Mouse (Mus musculus): ENCODE data around the gene Tmem101. TPM values are rescaled to one million over a fixed set of nuclear protein-coding genes. Genes with fewer than 3 reads are reported as not detected.

Gene Tmem101
- total RNA-seq, 1 experiment from 2014 or later = 14.4 TPM

DNA sequence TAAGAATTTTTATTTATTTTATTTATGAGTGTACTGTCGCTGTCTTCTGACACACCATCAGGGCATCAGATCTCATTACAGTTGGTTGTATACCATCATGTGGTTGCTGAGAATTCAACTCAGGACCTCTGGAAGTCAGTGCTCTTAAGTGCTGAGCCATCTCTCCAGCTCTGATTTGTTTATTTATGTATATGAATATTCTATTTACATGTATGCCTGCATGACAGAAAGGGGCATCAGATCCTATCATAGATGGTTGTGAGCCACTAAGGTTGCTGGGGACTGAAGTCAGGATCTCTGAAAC lies 534 bp upstream of the Tmem101 start:
- no peak for DNase-seq

DNA sequence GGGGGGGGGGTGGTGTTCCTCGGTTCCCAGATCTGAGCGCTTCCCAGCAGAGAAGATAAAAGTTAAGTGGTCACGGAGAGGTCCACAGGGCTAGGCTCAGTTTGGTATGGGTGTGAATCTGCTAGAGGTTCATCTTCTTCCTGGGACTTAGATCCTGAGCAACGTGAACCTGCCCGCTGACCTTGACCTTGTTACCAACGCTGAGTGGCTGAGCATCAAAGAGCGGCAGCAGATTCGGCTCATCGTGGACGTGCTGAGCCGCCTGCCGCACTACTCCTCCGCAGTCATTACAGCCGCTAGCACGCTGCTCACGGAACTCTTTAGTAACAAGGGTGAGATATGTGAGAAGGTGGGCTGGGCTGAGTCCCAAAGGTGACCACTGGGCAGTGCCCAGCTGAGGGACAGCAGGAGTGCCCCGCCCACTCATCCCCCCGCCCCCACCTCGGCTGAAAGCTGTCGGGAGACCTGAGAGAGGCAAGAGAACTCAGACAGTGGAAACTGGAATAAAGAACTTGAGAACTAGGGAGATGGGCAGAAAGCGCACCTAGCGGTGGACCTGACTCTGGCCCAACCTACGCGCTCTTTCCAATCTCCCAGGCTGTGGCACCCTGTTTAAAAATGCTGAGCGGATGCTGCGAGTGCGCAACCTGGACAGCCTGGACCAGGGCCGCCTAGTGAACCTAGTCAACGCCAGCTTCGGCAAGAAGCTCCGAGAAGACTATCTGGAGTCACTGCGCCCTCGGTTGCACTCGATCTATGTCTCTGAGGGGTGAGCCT lies 8.8 kb downstream of the Tmem101 start:
- DNase-seq = peak; percentile 32

DNA sequence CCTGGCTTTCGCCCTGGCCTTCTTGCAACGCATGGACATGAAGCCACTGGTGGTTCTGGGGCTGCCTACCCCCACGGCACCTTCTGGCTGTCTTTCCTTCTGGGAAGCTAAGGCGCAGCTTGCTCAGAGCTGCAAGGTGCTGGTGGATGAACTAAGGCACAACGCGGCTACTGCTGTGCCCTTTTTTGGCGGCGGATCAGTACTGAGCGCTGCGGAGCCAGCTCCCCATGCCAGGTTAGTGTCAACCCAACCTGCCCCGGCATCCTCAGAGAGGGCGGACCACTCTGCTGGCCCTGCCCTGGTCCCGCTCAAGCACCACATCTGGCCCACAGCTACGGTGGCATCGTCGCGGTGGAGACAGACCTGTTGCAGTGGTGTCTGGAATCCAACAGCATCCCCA lies 9.7 kb downstream of the Tmem101 start:
- no peak for DNase-seq

DNA sequence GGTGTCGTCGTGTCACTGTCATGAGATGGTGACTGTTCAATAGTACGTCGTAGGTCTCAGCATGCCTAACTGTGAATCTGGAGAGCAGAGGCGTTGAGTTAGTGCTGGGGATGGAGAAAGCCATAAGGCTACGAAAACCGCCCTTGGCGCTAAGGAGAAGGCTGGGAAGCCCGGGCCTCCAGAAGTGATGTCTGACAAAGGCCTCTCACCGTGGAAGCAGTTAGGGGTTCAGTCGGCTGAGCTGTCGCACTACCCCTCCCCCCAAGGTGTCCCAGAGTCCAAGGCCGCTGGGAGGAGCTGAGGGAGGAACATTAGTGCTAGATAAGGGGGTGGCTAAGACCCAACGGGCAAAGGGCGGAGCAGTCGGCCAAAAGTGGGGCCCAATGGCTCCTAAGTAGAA lies 10.2 kb downstream of the Tmem101 start:
- DNase-seq = peak; percentile 69

DNA sequence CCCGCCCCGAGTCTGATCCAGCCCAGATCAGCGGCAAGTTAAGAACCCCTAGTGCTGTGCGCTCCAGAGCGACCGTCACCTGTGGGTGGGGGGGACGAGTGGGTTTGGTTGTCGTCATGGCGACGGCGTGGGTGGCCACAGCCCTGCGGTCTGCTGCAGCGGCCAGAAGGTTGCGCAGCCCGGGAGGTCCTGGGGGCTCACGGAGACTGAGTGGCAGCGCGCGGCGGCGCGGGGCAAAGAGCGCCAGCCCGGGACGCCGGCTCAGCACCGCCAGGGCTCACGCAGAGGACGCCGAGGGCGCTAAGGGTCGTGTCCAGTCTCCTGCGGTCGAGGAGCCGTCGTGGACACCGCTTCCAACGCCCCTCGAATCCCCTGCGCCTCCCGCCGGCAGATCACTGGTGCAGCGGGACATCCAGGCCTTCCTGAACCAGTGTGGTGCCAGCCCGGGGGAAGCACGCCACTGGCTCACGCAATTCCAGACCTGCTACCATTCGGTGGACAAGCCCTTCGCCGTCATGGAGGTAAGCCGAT lies 10.7 kb downstream of the Tmem101 start, which contains the start of gene Nags:
TSS of gene Nags (plus strand) at position 43 of the 531 bp plus-strand sequence.
- peak; percentile 39 for DNase-seq

DNA sequence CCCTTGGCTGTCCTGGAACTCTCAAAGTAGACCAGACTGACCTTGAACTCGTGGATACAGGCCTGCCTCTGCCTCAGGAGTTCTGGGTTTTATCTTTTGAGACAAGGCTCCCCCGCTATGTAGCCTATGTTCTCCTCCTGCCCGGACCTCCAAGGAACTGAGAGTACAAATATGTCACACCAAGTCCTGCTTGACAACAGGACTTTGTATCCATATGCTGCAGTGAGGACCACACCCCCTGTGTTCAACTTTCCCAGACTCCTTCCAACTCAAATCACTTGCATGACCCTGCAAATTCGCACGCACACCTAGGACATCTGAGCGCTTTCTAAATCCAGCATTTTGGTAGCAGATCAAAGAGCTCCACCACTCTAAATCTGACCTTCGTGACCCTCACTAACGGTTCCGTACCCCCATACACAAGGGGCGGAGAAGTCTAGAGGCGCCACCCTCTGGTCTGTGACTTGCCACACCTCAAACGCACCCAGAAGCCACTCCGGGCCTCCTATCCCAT lies 11.2 kb downstream of the Tmem101 start:
- DNase-seq = no peak

DNA sequence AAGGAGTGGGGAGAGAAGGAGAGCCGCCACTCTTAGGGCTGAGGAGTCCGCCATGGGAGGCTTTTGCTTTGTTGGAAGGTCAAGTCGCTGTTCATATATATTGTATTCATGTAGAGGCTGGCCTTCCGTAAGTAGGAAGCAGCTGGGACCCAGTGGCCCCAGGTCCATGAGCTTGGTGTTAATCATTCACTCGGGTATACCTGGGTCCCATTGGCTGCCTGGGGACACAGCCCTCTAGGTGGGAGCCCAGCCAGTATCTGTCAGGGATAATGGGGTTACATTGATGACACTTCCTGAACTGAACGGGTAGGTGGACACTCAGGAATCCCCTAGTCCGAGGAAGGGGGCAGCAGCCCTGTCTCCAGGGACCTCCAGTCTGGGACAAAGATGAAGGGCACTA lies 13.8 kb downstream of the Tmem101 start:
- no peak for DNase-seq

DNA sequence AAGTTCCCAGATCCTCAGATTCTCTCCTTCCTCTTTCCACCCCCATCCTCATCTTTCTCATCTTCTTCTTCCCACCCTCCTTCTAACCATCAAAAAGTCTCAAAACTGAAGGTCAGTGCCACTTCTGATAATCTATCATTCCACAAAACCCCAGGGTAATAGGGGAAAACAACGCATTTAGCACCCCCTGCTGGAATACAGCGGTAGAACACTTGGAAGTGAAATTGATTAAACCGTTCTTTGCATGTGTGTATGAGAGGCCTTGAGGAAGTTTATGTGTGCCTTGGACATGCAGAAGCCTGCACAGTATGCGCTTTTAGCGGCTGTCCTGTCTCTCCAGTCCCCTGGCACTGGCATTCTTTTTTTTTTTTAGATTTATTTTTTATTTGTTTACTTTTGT lies 15.7 kb downstream of the Tmem101 start:
- DNase-seq = peak; percentile 60

DNA sequence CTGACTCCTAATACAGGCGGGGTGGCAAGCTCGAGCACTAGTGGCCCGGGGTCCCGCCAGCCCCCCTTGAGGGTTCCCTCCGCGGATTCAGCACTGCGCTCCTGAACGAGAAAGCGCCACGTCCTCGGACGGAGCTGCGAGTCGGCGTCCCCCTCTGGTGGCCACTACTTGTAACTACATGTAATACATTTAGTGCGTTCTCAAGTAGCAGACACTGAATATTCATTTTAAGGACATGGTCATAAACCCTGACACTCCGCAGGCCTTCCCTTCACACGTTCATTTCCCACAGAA lies 17.8 kb downstream of the Tmem101 start:
- peak; percentile 80 for DNase-seq

DNA sequence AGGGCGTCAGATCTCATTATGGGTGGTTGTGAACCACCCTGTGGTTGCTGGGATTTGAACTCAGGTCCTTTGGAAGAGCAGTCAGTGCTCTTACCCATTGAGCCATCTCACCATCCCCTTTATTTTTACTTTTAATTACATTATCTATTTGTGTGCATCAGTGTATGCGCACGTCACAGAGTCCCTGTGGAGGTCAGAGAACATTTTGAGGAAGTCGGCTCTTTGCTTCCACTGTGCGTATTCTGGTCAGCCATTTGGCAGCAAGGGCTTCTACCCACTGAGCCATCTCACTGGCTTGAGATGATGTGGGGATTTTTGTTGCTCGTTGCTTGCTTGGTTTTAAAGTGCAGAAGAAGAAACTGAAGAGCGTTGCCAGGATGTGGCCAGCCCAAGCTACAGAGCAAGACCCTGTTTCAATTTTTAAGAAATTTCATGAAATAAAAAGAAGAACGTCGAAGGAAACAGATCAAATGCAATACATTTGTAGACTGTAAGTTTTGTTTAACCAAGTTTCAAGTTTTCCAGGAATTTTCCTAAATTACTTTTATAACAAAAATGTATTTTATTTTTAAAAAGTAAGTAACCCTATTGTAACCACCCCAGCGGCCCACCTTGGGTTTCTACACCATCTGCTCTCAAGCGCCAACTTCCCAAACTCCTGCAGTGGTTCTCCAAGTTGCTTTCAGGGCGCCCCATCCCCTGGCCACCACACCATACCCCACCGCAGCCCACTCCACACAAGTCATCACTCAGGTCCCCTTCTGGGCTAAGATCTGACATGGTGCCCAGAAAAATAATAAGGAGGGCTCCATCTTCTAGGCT lies 18.4 kb downstream of the Tmem101 start:
- no peak for DNase-seq

DNA sequence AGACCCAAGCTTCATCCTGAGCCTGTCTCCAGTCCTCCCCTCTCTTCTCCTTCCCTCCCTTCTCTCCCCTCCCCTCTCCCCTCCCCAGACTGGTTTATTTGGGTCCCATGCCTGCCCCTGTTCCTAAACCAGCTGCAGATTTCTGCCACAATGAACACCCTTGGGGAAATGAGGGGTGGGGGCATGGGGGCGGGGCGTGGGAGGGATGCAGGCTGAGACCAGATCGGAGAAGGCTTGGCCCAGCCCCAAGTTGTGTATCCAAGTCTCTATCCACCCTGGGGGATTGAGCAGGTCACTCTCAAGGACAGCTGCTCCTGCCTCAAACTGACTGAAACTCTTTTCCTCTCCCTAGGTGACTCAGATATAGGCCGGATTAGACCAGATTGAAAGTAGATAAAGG lies 21.7 kb downstream of the Tmem101 start:
- DNase-seq = no peak

DNA sequence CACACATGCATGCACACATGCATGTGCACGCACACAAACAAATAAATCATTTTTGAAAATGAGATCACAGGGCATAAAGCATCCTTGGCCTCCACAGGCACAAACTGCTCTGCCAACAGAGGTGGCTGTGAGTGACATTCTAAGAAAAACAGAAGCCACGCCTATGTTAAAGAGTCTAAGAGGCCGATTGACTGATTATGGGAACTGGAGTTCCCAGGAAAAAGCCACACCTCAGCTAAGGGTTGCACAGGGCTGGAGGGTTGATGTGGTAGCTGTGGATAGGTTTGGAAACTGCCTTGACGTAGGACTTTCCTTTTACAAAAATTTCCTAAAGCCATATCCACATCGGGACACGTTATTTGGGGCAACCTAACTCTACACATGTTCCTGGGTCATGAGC lies 38.8 kb downstream of the Tmem101 start:
- DNase-seq = no peak

DNA sequence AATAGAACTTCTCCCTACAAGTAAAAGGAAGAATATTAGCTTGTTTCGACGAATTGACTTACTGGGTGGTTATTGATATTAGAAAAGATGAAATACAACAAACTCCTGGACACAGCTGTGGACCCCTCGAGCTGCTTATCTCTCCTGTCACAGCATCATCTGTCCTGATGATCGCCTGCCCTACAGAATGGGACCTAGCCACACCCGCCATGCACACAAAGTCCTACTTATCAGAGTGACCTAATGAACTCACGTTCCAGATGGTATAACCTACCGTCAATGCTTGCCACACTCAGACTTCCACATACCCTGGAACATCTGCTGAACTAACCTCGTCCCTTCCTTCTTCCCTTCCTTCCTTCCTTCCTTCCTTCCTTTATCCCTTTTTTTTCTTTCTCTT lies 40.0 kb downstream of the Tmem101 start:
- no peak for DNase-seq

DNA sequence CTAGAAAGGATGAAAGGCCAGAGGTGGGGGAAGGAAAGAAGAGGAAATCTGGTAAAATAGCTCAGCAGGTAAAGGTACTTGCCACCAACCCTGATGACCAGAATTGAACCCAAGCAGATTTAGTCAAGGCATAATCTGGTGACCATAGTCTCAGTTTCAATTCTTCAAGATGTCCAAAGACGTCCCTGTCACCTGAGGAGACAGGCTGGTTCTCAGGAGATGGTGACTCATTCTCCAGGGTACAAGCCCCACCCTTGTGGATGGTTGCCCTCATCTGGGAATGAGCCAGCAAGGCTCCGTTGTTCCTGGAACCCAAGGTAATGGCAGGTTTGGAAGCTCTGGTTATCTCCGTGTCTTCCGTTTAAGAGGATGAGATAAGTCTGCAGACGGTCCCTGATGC lies 44.6 kb downstream of the Tmem101 start:
- no peak for DNase-seq

DNA sequence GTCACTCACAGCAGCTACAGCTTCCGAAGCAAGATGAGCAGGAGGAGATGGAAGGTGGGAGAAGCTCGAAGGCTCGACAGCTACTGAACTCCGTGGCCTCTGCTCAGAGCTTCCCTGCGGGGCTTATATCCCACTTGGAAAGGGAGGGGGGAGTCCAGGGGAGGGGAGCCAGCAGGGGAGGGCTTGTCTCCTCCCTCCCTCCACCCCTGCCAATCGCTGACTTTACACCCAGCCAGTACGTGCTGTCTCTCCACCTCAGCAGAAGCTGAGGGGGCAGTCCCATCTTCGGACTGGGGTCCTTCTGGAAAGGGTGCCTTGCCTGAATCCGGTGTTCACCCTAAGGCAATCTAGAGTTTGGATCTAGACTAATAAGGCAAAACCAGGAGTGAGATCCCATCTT lies 48.5 kb downstream of the Tmem101 start, which contains the start of gene Pyy:
TSS of gene Pyy (minus strand) at position 101 of the 400 bp plus-strand sequence.
- no peak for DNase-seq

DNA sequence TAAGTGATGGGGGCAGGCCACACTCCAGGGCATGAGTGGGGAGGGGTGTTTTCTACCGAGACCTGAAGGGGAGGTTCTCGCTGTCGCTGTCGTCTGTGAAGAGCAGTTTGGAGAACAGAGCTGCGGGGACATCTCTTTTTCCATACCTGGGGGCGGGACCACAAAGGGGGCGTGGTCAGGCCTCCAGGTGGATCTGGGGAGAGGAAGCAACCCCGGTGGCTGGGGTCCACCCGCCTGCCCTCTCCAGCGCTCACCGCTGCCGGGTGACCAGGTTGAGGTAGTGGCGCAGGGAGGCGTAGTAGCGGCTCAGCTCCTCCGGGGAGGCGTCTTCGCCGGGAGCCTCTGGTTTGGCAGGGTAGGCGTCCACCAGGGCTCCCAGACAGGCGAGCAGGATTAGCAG lies 49.3 kb downstream of the Tmem101 start:
- DNase-seq = no peak

Other genes with a start within 250 kb of the Tmem101 start
- gene Sost, start 189.4 kb downstream of the Tmem101 start, total RNA-seq (2021) = 1.6 TPM in 1 of 2 replicates, not detected in the other
- not detected in 2 replicates for gene Cfap97d1, start 172.1 kb downstream of the Tmem101 start, total RNA-seq (2021)
- gene Dusp3, start 169.4 kb downstream of the Tmem101 start, total RNA-seq (2021) = 100 and 103 TPM in 2 replicates
- 9.0 and 14.8 TPM in 2 replicates for gene Mpp3, start 127.9 kb downstream of the Tmem101 start, total RNA-seq (2021)
- 50.5 and 61.4 TPM in 2 replicates for gene Cd300lg, start 114.9 kb downstream of the Tmem101 start, total RNA-seq (2021)
- 8.6 and 10.1 TPM in 2 replicates for gene Mpp2, start 67.9 kb downstream of the Tmem101 start, total RNA-seq (2021)
- not detected in 2 replicates for gene Ppy, start 55.1 kb downstream of the Tmem101 start, total RNA-seq (2021)
- not detected in 2 replicates for gene Pyy, start 48.6 kb downstream of the Tmem101 start, total RNA-seq (2021)
- 0.60 and 5.8 TPM in 2 replicates for gene Nags, start 10.9 kb downstream of the Tmem101 start, total RNA-seq (2021)
- 78.7 and 81.0 TPM in 2 replicates for gene Lsm12, start 28.9 kb upstream of the Tmem101 start, total RNA-seq (2021)
- 82.8 and 83.7 TPM in 2 replicates for gene G6pc3, start 33.2 kb upstream of the Tmem101 start, total RNA-seq (2021)
- 81.1 and 83.7 TPM in 2 replicates for gene Hdac5, start 73.8 kb upstream of the Tmem101 start, total RNA-seq (2021)
- gene BC030867, start 92.5 kb upstream of the Tmem101 start, total RNA-seq (2021) = 1.7 and 2.3 TPM in 2 replicates
- gene Asb16, start 112.3 kb upstream of the Tmem101 start, total RNA-seq (2021) = 0.11 and 0.19 TPM in 2 replicates
- gene Tmub2, start 128.5 kb upstream of the Tmem101 start, total RNA-seq (2021) = 40.1 and 40.4 TPM in 2 replicates
- 47.9 and 53.4 TPM in 2 replicates for gene Atxn7l3, start 140.2 kb upstream of the Tmem101 start, total RNA-seq (2021)
- gene Ubtf, start 163.3 kb upstream of the Tmem101 start, total RNA-seq (2021) = 102 and 106 TPM in 2 replicates
- gene Slc4a1, start 209.8 kb upstream of the Tmem101 start, total RNA-seq (2021) = 17.5 and 72.4 TPM in 2 replicates
- gene Rundc3a, start 237.0 kb upstream of the Tmem101 start, total RNA-seq (2021) = 31.3 and 31.6 TPM in 2 replicates

All from adrenal gland, postnatal 14 days (tissue).